Mouse (Mus musculus) neural tube, embryonic 11.5 days (tissue): ENCODE results near the gene Ppp1r9a. TPM values are rescaled to one million over a fixed set of nuclear protein-coding genes. Genes with fewer than 3 reads are reported as not detected.
A peak's percentile ranks its signal among the peaks of the same experiment; 100 is the strongest.

Experiments used
- ATAC-seq: fragments of 200-750 bp; cut with Nextera tagmentation; 2 replicates; pipeline ENCODE4 v1.8.0; 2017; ENCODE audit warnings: moderate number of reproducible peaks, mild to moderate bottlenecking, moderate TSS enrichment, moderate library complexity; ENCODE audit not compliant: insufficient read depth, low FRiP score, low TSS enrichment
- DNase-seq: peaks from one replicate; pipeline ENCODE4 v3.0.0-alpha.2; 2015; ENCODE audit warnings: low spot score
- H3K27ac ChIP-seq: fragments of 300-500 bp; sonication (generic); 2 replicates; pipeline ENCODE4 v1.5.1; 2014; ENCODE audit warnings: low read depth, mild to moderate bottlenecking, low read length
- H3K27me3 ChIP-seq: fragments of 300-500 bp; sonication (generic); 2 replicates; pipeline ENCODE4 v1.6.1; 2014; ENCODE audit warnings: mild to moderate bottlenecking, low read length, mixed read lengths; ENCODE audit not compliant: control insufficient read depth, insufficient read depth
- H3K36me3 ChIP-seq: fragments of 300-500 bp; sonication (generic); 2 replicates; pipeline ENCODE4 v1.6.1; 2014; ENCODE audit warnings: mild to moderate bottlenecking, low read length, moderate library complexity, mixed read lengths; ENCODE audit not compliant: control insufficient read depth, insufficient read depth
- H3K4me1 ChIP-seq: fragments of 300-500 bp; sonication (generic); 2 replicates; pipeline ENCODE4 v1.6.1; 2014; ENCODE audit warnings: low read length, mixed read lengths; ENCODE audit not compliant: control insufficient read depth, insufficient read depth
- H3K4me2 ChIP-seq: fragments of 300-500 bp; sonication (generic); 2 replicates; pipeline ENCODE4 v1.6.1; 2014; ENCODE audit warnings: low read depth, mild to moderate bottlenecking, moderate library complexity
- H3K4me3 ChIP-seq: fragments of 300-500 bp; sonication (generic); 2 replicates; pipeline ENCODE4 v1.5.1; 2014; ENCODE audit warnings: low read depth, low read length
- H3K9ac ChIP-seq: fragments of 300-500 bp; sonication (generic); 2 replicates; pipeline ENCODE4 v1.6.1; 2014; ENCODE audit warnings: mild to moderate bottlenecking, low read length
- H3K9me3 ChIP-seq: fragments of 300-500 bp; sonication (generic); 2 replicates; pipeline ENCODE4 v1.6.1; 2016; ENCODE audit warnings: low read length; ENCODE audit not compliant: control insufficient read depth
- WGBS: fragments of 180-500 bp; shearing (Covaris S2); extraction: QIAGEN DNeasy Blood & Tissue Kit; methylation state at CpG from one replicate; pipeline ENCODE4 v1.1.7; 2014; 5-methylcytosine and 5-hydroxymethylcytosine counted together
- polyA plus RNA-seq: library from polyadenylated mRNA; unstranded; fragments of >200 nt; fragmentation: Nextera tagmentation; extraction: Ambion mirVana; gene quantifications from 2 replicates; pipeline ENCODE4 v1.2.1, GENCODE M21; 2014

Ppp1r9a gene
- polyA plus RNA-seq, 1 experiment from 2014 or later, result 16.7 TPM

GRCm38 (mm10) chr6:5083957-5084356 lies 181.2 kb downstream of the Ppp1r9a start:
- H3K27me3 ChIP-seq, result no peaks in the 10 kb centered on the region
- no peak overlapping the region for H3K27ac ChIP-seq
- H3K4me3 ChIP-seq, result no peak overlapping the region
- WGBS, result 11% methylated on average over 4 of the region's 4 CpGs
- DNase-seq (peak; percentile 18), ATAC-seq (no peak)
- H3K4me2 ChIP-seq, result no peak overlapping the region
- H3K9ac ChIP-seq, result no peak overlapping the region
- no peaks in the 10 kb centered on the region for H3K36me3 ChIP-seq
- no peaks in the 10 kb centered on the region for H3K9me3 ChIP-seq
- H3K4me1 ChIP-seq, result peaks cover 12% of the 10 kb centered on the region; the same call in 1 of the 2 replicates

GRCm38 (mm10) chr6:5091873-5092272 lies 189.2 kb downstream of the Ppp1r9a start:
- H3K4me3 ChIP-seq, result no peak overlapping the region
- H3K9ac ChIP-seq, result no peak overlapping the region
- H3K27ac ChIP-seq, result no peak overlapping the region
- DNase-seq, result no peak
- no peak for ATAC-seq
- H3K36me3 ChIP-seq, result no peaks in the 10 kb centered on the region
- no peak overlapping the region for H3K4me2 ChIP-seq
- 74% methylated on average over 7 of the region's 7 CpGs for WGBS
- no peaks in the 10 kb centered on the region for H3K9me3 ChIP-seq
- H3K27me3 ChIP-seq, result no peaks in the 10 kb centered on the region
- peaks cover 6% of the 10 kb centered on the region; the same call in 1 of the 2 replicates for H3K4me1 ChIP-seq

- ATAC-seq (no peak), DNase-seq (no peak)
- 93% methylated on average over 4 of the region's 4 CpGs for WGBS
- no peak overlapping the region for H3K4me2 ChIP-seq
- H3K4me3 ChIP-seq, result no peak overlapping the region
- H3K9me3 ChIP-seq, result no peaks in the 10 kb centered on the region
- H3K27ac ChIP-seq, result no peak overlapping the region
- H3K36me3 ChIP-seq, result no peaks in the 10 kb centered on the region
- H3K27me3 ChIP-seq, result no peaks in the 10 kb centered on the region
- H3K4me1 ChIP-seq, result peaks cover 6% of the 10 kb centered on the region; the same call in 1 of the 2 replicates
- no peak overlapping the region for H3K9ac ChIP-seq
Observed at GRCm38 (mm10) chr6:5092795-5093194, 190.1 kb downstream of the Ppp1r9a start.

- no peak for ATAC-seq
- Histone ChIP-seq H3K27me3 (no peaks in the 10 kb centered on the region), H3K27ac (no peak overlapping the region), H3K4me1 (peaks cover 6% of the 10 kb centered on the region; the same call in 1 of the 2 replicates), H3K36me3 (no peaks in the 10 kb centered on the region), H3K9me3 (no peaks in the 10 kb centered on the region), H3K4me3 (no peak overlapping the region), H3K9ac (no peak overlapping the region), H3K4me2 (no peak overlapping the region)
- WGBS, result 67% methylated on average over 4 of the region's 4 CpGs
- no peak for DNase-seq
Observed at GRCm38 (mm10) chr6:5093516-5093915, 190.8 kb downstream of the Ppp1r9a start.

- ATAC-seq, result no peak
- Histone ChIP-seq H3K9ac (no peak overlapping the region), H3K9me3 (no peaks in the 10 kb centered on the region)
Observed at GRCm38 (mm10) chr6:5095365-5095973, 192.8 kb downstream of the Ppp1r9a start.

GRCm38 (mm10) chr6:5097309-5097708 lies 194.6 kb downstream of the Ppp1r9a start:
- no peak for ATAC-seq
- Histone ChIP-seq H3K36me3 (no peaks in the 10 kb centered on the region), H3K9me3 (no peaks in the 10 kb centered on the region), H3K4me3 (no peak overlapping the region), H3K27ac (no peak overlapping the region), H3K4me1 (peaks cover 11% of the 10 kb centered on the region; the same call in 1 of the 2 replicates), H3K9ac (no peak overlapping the region), H3K4me2 (no peak overlapping the region), H3K27me3 (no peaks in the 10 kb centered on the region)
- no peak for DNase-seq
- 20% methylated on average over 3 of the region's 3 CpGs for WGBS

More at GRCm38 (mm10) chr6:5095365-5095973, 192.8 kb downstream of the Ppp1r9a start:
- no peaks in the 10 kb centered on the region for H3K27me3 ChIP-seq
- H3K4me1 ChIP-seq, result peaks cover 11% of the 10 kb centered on the region; the same call in 1 of the 2 replicates
- DNase-seq, result no peak
- no peak overlapping the region for H3K4me2 ChIP-seq
- H3K27ac ChIP-seq, result 0 out of 2 replicates have a peak overlapping the region, but pooled peaks have one; percentile 20
- 72% methylated on average over 9 of the region's 9 CpGs for WGBS
- no peak overlapping the region for H3K4me3 ChIP-seq
- H3K36me3 ChIP-seq, result no peaks in the 10 kb centered on the region

- Histone ChIP-seq H3K4me2 (no peak overlapping the region), H3K36me3 (no peaks in the 10 kb centered on the region)
Observed at GRCm38 (mm10) chr6:5099282-5099681, 196.6 kb downstream of the Ppp1r9a start.

GRCm38 (mm10) chr6:5099842-5100241 lies 197.1 kb downstream of the Ppp1r9a start:
- Histone ChIP-seq H3K9ac (no peak overlapping the region), H3K27ac (no peak overlapping the region), H3K27me3 (no peaks in the 10 kb centered on the region), H3K4me3 (no peak overlapping the region), H3K4me1 (peaks cover 11% of the 10 kb centered on the region; the same call in 1 of the 2 replicates), H3K4me2 (no peak overlapping the region), H3K9me3 (no peaks in the 10 kb centered on the region), H3K36me3 (no peaks in the 10 kb centered on the region)
- DNase-seq (no peak), ATAC-seq (no peak)
- 39% methylated on average over 8 of the region's 8 CpGs for WGBS

More at GRCm38 (mm10) chr6:5099282-5099681, 196.6 kb downstream of the Ppp1r9a start:
- no peak overlapping the region for H3K4me3 ChIP-seq
- no peaks in the 10 kb centered on the region for H3K9me3 ChIP-seq
- H3K27me3 ChIP-seq, result no peaks in the 10 kb centered on the region
- 16% methylated on average over 5 of the region's 5 CpGs for WGBS
- ATAC-seq, result no peak
- no peak for DNase-seq
- H3K4me1 ChIP-seq, result peaks cover 11% of the 10 kb centered on the region; the same call in 1 of the 2 replicates
- no peak overlapping the region for H3K9ac ChIP-seq
- H3K27ac ChIP-seq, result no peak overlapping the region

GRCm38 (mm10) chr6:5100347-5100746 lies 197.6 kb downstream of the Ppp1r9a start:
- DNase-seq (no peak), ATAC-seq (no peak)
- Histone ChIP-seq H3K9ac (no peak overlapping the region), H3K9me3 (no peaks in the 10 kb centered on the region), H3K27me3 (no peaks in the 10 kb centered on the region), H3K4me1 (peaks cover 8% of the 10 kb centered on the region; the same call in 1 of the 2 replicates), H3K27ac (no peak overlapping the region), H3K4me3 (no peak overlapping the region), H3K36me3 (no peaks in the 10 kb centered on the region), H3K4me2 (no peak overlapping the region)
- WGBS, result 66% methylated on average over 10 of the region's 10 CpGs
